Mouse (Mus musculus): ENCODE results near the gene Cebpe.
A peak's percentile ranks its signal among the peaks of the same experiment; 100 is the strongest.

Cebpe gene

DNA sequence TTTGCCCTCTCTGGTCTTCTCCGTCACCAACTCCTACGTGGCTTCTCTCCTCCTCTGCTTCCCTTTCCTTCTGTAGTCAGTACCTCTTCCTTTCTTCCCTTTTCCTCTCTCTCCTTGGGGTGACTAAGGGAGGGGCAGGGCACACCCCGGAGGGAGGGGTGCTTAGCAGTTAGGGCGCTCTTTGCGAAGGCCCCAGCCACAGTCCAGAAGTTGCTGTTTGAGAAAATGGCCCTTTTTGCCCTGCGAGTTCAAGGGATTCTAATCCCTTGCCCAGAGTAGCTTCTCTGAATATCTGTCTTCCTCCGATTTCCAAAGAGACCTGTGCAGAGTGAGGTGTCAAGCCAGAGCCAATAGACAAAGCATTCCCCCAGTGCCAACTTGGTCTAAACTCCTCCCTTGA lies at the start of gene Cebpe:
TSS of gene Cebpe (minus strand) at position 101 of the 400 bp plus-strand sequence.
- no peak for DNase-seq

DNA sequence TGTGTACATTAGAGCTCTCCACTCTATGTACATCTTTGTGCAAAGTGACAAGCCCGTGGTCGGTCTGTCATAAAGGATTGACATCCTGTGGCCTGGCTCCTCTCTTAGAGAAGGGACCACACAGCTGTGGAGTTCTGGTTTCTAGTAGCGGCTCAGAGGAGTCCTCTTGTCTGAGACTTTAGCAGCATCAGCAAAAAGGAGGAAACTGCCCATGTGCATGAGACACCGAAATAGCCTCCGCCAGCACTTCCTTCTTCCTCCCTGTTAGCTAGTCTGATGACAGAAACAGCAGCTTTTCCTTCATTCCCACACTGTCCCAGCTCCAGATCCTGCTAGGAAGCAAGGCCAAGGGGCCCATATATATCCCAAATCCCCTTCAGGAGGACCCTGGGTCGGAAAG lies 44.4 kb upstream of the Cebpe start:
- DNase-seq = no peak

DNA sequence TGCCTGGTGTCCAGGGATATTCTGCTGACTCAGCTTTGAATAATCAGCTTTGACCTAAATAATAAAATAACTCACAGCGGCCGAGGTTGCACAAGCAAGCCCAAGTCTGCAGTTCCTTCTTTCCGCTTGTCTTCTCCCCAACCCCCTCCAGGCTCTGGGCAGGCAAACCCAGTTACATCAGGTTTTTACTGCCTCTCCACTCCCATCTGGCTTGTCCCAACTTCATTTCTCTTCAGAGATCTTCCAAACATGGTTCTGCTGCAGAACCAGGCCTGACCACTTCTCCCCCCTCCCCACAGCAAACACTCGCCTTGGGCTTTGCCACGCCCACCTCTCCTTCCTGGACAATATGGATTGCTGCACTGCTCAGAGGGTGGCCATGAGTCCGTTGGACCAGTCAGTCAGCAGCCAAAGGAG lies 42.6 kb upstream of the Cebpe start:
- no peak for DNase-seq

DNA sequence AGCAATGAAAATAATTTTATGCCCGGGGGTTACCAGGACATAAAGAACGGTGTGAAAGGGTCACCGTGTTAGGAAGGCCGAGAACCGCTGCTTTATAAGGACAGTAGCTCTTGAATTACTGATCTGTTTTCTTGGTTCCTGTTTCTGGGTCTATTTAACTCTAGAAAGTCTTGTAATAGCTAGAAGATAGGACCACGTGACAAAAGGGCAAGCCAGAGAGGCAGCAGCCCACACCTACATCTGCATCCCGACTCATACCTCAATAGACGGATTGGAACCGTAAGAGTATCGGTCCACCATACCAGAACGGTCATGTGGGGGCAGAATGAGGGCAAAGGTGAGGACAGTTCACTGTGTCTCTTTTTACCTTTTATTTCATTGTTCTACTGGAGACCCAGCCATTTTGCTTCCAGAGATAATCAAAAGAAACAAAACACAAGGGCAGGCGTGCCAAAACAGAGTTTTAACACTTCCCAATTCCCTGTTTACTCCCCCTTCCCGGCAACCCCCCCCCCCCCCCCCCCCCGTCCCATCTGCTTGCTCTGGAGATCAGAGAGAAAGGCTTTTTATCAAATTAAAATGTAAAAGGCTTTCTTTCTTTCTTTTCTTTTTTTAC lies 42.1 kb upstream of the Cebpe start:
- no peak for DNase-seq

DNA sequence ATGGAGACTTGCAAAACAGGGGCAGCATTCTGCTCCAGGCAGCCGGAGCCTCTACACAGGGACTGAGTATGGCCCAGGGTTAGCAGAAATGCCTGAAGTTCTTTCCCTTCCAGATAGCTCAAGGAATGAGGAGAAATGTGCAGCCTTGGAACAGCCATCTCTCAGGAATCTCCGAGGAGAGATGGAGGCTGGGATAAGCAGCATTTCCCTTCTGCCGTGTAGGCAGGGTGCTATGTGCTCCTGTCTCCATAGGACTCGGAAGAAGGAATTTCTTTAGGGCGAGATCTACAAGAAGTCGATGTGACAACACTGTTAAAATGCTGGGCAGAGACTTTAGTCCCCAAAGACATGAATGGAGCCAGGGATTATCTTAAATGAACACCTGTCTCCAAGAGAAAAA lies 41.0 kb upstream of the Cebpe start:
- DNase-seq = no peak

DNA sequence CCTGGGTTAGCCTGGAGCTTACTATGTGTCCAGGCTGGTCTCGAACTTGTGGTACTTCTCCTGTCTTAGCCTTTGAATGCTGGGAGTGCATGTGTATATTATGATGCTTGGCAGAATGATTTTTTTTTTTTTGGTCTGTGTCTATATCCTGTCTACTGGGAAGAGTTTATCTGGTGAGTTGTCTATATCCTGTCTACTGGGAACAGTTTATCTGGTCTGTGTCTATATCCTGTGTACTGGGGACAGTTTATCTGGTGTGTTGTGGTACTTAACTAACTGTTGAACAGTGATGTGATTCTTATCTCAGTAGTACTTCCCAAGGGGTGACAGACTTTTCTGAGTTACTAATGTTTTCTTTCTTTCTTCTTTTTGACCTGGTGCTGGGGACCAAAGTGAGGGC lies 39.8 kb upstream of the Cebpe start:
- no peak for DNase-seq

DNA sequence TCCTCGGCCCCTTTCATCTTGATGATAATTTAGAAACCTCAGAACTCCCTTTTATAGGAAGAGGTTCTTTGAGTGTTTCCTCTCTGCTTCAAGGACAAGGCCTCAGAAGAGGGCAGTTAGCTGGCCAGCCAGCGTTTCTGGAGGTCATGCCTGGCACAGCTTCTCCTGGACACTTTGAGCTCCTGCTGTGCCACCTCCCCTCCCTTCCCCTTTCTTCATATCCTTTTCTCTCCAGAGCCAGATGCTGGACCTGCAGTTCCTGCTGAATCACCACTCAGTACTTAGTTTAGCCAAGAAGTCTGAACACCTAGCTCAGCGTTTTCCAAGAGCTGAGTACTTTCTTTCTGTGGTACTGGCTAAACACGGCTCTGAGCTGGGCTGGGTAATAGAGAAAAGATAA lies 37.3 kb upstream of the Cebpe start:
- DNase-seq = no peak

DNA sequence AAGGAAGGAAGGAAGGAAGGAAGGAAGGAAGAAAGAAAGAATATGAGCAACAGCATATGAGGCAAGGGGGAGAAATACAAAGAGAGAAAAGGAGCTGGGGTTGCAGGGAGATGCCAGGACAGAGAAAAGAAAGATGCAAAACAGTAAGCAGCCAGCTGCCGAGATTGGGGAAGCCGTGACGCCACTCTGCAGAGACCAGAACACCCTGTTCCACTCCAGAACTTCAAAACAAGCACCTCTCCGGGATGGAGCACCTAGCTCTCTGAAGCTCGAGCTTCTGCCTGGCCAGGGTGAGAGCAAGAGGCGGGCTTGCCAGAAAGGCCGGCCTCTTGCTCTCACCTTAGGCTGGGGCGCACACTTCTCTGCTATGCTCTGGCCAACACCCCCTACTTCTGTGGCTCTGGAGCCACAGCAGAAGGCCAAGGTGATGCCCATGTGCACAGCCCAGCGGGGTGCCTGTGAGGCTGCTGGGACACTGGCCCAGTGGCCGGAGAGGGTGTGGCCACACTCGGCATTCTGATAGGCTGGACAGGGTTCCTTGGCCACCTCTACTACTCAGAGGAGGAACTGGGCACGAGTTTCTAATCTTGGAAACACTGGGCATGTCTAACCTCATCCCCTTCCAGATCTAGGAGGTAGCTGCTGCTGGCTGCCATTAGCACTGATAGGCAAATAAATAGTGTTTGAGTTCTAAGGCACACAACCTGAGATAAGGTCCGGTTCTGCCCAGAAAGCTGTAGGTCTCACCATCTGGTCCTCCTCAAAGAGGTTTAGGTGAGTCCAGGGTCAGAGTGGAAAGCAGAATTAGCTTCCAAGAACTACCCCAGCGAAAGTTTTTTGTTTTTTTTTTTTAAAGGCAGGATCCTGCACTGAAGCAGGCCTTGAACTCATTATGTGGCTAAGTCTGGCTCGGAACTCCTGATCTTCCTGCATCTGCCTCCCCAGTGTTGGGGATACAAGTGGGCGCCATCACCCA lies 36.3 kb upstream of the Cebpe start:
- DNase-seq = no peak

DNA sequence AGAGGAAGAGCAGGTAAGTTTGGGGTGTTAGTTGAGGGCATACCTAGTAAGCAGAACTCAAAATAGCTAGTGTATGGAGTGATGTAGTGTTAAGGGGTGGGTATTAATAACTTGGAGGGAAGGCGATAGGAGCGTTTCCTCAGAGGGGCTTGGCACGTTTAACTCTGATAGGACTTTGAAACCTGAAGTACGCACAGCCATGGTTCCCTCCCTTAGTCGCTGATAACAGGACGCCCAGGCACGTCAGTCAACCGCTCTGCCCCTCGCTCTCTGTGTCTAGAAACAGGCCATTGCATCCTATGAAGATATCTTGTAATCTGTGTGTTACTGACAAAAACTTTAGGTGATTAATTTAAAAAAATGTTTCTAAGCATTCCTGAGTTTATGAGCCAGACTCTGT lies 34.1 kb upstream of the Cebpe start:
- DNase-seq = no peak

DNA sequence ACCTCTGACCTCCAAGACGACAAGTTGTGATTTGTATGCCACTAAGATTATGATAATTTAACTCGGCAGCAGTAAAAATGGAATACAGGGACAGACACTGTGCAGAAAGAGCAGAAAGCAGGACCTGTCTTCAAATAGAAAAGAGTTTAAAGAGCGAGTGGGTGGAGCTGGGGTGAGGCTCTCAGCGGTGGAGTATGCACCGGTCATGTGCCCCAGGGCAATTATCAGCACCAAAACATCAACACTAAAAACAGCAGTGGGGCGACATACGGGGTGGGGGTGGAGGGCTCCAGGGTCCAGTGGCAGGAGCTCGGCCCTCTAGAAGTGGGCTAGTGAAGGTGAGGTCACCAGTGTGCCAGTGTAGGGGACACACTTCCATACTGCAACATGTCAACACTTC lies 32.5 kb upstream of the Cebpe start:
- DNase-seq = no peak

DNA sequence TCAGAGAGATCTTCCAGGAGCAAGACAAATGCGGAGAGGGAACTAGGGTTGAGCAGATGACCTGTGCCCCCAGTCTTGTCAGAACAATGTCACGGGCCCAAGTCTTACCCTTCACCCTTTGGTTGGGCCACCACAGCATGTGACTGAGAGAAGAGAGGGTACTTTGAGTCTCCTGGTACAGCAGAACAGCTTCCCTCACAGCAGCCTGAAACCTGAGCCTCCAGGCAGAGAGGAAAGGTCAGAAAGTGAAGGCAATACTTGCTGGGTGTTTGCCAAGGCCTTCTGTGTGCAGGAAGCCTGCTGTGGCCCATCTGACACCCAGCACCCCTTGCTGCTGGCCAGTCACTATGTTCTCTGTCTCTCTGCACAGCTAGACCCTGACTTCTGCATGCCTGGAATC lies 30.4 kb upstream of the Cebpe start:
- no peak for DNase-seq

DNA sequence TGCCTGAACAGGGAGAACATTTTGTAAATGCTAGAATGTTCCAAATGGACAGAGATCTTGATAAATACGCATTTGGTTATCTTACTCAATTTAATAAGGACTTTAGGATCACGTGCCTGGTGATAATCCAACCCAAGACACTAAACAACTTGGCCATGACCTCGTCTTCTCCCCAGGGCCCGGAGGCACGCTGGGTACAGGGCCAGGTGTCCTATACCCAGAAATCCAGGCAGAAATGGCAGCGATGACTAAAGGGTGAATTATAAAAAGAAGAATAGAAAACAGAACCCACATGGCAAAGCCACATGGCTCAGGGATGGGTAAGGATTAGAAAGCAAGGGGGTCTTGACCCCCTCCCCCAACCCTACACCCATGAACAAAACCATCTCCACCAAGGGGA lies 29.7 kb upstream of the Cebpe start:
- no peak for DNase-seq

DNA sequence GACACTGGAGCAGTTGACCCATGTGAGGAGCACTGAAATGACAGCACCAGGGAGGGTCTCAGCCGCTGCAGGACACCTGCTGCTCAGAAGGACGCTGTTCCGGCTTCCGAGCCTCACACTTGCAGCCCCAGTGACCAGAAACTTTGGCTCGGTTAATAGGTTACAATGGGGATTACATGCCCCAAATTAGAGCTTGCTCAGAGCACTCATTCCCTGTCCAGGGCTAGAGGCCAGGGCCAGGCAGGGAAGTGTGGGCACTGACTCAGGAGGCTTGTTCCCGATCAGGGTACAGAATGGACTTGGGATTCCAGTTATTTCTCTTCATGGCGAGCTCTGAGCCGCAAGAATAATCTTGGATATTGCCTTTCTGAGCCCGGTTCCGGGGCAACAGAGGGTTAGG lies 25.7 kb upstream of the Cebpe start:
- DNase-seq = no peak

DNA sequence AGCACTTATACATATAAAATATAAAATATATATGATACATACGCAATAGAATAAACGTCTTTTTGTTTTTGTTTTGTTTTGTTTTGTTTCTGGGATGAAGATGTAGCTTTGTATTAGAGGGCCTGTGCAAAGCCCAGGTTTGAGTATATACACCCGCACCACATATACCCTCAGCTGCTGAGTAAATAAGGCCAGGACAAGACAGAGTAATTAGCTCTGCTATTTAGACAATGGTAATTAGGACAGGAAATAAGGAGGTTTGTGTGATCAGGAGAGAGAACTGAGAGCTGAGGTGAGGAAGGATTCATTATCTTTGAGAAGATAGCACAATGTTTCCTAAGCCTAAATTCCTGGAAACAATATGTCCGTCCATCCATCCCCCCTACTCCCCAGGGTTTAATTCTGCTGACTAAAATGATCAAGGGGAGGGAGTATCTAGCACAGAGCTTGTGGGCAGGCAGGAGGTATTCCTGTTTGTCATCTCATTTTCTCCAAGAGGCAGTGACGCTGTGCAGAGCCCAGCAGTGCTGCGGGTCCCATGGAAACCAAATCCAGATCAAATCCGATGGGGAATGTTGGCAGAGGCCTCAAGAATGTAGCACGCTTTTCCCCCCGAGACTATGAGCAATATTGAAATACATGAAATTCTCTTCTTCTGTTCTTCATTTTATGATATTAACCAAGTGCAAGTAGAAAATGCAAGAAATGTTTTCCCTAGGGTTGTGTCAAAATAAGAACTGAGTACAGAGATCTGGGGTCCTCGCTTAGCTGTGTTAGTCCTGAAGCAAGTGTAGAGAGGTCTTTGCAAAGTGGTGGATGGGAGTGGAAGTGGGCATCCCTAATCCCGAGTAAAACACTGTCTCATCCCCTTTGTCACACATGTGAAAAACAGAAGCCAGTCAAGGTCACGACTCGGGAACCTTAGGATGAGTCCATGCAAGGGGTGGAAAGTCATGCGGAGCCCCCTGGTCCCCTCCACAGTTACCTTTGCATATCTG lies 24.9 kb upstream of the Cebpe start:
- peak; percentile 32 for DNase-seq

DNA sequence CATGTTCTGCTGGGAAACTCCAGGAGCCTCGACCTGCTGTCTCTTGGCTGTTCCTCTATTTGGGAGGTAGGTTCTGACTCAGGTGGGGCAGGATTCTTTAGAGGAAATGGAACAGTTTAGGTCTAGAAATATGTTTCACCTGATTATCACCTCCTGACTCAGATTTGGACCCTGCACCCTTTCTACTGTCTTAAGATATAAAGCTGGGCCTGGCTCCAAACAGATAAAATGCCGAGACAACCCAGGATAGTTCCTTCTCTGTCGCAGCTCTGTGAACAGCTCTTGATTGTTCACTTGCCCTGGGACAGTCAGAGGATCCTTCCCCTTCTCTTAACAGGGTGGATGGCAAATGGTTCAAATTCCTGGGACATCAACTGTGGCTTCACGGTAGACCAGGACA lies 23.2 kb upstream of the Cebpe start:
- no peak for DNase-seq

DNA sequence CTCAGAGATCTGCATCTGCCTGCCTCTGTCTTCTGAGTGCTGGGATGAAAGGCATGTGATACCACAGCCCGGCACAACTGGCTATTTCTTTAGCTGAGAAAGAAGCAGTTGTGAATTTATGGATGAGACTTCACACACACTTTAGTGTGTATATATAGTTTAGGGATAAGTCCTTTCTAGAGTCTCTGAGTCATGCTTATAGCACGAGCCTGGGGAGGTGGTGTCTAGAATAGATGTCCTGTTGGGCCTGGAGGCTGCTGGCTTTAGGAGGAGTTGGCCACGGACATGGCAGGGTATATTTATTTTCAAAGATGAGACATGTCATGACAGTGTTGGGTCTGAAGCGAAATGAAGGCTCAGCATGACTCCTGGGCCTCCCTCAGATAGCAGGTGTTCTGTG lies 22.0 kb upstream of the Cebpe start:
- DNase-seq = no peak

DNA sequence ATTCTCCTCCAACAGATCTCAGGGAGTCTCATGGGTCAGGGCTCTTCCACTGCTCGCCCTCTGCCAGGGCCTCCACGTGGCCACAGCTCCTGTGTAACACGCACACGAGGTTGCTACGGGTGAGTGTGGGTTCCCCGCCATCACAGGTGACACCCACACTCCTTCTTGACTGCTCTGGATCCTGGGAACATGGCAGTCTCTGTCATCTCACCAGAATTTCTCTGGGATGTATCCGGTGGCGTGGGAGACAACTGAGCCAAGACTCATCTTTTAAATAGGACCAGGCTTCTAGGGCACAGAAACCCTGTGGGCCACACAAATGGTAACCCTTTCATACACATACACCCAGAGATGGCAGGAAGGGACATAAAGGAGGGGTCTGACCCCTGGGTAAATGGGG lies 20.2 kb upstream of the Cebpe start:
- no peak for DNase-seq

DNA sequence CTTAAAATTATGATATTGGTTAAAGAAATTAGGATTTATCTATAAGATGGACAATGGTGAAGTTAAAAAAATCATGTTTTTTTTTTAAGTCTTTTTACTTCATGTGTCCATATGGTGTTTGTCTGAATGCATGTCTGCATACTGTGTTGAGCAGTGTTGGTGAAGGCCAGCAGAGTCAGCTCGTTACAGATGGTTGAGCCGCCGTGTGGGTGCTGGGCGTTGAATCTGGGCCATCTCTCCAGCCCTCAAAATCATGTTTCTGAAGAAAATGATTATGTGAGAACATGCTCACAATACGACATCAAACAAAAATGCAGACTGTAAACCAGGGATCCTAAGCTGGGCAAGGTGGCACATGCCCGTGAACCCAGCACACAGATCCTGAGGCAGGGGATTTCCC lies 18.3 kb upstream of the Cebpe start:
- no peak for DNase-seq

DNA sequence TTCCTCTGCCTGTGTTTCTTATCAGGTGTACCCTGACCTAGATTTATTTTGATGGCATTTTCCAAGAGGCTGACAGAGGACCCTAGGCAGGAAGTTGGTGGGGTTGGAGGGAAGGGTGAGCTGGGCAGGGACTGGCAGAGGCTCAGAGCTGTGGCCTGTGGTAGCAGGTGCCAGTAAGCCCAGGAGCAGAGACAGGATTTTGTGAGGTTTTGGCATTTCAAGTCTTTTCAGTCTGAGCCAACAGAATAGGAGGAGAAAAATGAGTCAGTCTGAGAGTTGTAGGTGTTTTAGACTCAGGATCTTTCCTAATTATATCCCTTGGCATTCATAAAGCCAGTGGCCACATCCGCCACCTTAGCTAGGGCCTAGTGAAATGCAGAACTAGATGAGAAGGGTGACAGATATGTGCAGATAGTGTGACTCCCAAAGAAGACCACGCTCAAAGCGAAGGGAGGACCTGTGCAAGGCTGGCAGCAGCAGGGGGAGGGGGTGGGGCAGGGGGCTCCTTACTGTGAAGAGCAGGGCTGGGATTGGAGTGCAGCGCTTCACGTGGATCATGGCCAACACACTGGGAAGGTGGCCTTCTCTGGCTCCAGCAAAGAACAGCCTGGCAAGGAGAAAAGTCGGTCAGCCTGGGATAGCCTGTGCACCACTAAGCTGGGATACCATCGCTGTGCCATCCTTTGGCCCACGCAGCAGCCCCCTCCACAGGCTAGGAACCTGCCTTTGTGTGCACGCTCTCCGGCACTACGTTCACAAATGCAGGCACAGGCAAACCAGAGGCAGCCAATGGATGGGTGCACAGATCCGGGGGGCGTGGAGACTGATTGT lies 17.1 kb upstream of the Cebpe start:
- DNase-seq = no peak

DNA sequence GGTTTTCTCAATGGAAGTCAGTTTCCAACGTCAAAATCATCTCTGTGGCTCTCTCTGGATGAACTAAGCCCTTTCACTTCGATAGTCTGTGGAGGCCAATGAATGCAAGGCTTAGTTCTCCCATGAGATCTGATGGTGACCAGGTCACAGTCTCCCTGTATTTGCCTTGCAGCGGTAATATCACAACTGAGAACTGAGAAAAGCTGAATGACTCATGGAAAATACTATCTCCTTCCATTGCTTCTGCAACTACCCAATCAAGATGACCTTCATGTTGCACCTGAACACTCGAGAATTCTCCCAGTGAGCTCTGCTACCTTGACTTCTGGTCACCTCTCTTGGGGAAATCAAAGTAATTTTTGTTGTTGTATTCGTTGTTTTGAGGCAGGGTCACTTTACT lies 15.6 kb upstream of the Cebpe start:
- no peak for DNase-seq

DNA sequence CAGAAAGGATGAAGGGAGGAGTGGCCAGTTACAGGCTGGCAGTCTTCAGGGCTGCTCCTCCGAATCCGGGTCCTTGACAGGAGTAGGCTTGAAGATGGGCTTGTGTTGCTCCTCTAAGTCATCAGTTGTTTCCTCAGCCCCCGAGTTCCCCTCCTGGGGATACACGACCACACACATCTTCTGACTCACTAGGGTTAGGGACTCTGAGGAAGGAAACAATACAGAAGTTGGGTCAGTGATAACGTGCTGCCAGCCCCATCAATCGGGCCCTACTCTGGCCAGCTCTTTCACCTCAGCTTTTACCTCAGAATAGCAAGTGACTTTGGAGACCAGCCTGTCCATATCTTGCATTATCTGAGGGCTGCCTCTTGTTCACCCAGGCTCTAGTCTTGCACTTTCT lies 12.1 kb upstream of the Cebpe start:
- DNase-seq = no peak

DNA sequence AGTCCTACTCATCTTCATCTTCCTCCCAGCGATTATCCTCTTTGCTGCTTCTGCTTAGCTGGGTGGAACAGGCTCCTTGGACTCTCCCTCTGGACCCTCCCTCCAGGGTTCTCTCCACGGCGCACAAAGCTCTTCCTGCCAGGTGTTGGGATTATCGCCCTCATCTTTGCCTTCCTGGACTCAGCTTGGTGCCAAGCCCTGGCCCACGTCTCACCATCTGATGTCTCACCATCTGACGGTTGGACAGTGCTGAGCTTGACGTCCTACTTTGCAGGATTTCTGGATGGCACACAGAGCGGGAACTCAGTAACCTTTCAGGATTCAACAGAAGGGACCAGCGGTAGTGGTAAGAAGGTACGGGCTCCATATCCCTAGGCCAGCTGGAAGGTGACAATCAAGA lies 9.7 kb upstream of the Cebpe start:
- DNase-seq = no peak
